Mouse (Mus musculus) testis, postnatal 10 days (tissue): ENCODE results near the gene Abcg5.

Experiments used
- DNase-seq: peaks from one replicate; pipeline ENCODE4 v3.0.0; 2021; ENCODE audit warnings: low spot score

The Abcg5 gene

DNA sequence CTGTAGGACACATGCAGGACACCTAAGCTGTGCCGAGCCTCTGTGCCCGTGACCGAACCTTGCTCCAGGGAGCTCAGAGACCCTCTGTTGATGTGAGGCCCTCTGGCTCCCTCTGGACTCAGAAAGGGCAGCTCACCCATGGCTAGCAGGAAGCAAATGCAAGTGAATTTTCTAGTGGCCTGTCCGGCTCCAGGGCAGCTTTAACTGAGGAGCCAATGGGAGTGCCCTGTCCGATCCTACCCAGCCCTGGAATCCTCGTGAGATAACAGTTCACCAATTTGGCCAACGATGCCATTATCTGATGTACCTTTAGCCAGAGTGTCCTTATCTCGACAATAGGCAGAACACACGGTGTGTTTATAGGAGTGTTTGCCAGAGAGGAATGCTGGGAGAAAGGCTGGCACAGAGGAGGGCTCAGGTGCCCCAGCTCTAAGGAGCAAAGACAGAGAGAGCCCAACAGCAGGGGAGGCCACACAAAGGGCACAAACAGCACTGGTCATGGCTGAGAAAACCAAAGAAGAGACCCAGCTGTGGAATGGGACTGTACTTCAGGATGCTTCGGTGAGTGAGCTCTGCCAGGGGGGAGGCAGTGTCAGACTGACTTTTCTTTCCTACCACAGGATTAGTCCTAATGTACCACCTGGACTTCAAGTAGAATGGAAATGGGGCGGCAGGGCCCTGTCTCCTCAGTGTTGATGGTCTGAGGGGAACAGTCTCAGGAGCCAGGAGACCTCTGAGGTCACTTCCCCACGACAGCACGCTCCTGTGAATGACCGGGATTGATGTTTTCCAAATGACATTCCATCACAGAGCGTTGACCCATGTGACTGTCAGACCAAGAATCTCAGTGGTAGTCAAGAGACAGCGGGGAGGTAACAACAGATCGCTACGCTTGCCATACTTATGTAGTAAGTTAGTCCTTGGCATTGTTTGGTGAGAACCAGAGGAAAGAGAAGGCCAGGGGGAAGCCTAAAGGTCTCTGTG lies at the start of gene Abcg5:
TSS of gene Abcg5 (minus strand) at position 278 of the 984 bp plus-strand sequence.
- no peak for DNase-seq

- DNase-seq, result no peak
These were observed 49.8 kb upstream of the Abcg5 start for GRCm38 (mm10) chr17:84732612-84733011.

GRCm38 (mm10) chr17:84731361-84731760 lies 48.5 kb upstream of the Abcg5 start:
- DNase-seq, result no peak

DNA sequence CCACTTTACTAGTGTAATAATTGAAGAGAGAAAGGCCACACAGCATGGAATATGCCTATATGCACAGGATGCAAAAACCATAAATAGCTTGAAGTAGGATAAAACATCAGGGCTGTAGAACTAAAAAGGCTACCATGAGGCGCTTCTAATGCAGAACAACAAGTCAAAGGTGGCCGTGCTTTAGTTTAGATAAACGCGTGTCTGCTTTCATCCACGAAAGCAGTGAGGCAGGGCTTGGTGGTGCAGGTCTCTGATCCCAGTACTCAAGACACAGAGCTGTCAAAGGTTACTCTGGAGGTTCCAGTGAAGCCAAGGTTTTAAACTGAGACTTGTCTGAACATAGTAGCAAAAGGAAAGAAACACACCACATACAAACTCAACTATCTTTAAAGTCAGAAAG lies 46.3 kb upstream of the Abcg5 start:
- no peak for DNase-seq

- DNase-seq, result no peak
These were observed 45.5 kb upstream of the Abcg5 start for GRCm38 (mm10) chr17:84728201-84728911.

GRCm38 (mm10) chr17:84725163-84725562 lies 42.4 kb upstream of the Abcg5 start:
- no peak for DNase-seq

GRCm38 (mm10) chr17:84724028-84724427 lies 41.2 kb upstream of the Abcg5 start:
- DNase-seq, result no peak

DNA sequence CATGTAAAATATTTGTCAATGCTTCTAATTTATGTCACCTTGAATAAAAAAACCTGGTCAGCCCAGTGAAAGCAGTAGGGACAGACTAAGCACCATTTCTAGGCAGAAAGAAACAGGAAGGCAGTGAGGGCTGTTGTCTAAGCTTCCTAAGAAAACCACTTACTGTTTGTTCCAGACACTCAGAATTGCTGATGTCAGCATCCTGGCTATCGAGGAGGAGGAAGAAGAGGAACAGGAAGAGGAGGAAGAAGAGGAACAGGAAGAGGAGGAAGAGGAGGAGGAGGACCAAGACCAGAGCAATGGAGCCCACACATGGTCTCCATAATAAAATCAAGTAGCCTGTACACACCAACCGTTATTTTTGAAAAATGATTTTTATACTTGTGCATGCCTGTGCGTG lies 36.3 kb upstream of the Abcg5 start:
- DNase-seq, result no peak

DNA sequence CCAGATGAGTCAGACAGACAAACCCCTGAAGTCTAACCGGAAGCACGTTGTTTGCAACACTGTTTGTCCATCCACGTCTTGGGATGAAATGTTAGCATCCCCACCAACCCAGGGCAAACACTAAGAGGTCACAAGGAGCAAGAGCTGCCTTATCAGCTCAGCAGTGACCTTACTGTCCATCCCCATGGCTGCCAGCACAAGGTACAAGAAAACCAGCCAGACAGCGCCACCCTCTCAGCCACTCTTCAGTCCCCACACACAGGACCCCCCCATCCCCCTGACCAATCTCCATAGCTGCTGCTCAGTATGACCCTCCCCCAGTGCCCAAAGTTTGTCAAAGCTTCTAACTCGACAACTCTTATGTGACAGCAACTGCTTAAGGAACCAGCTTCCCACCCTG lies 34.6 kb upstream of the Abcg5 start:
- no peak for DNase-seq

GRCm38 (mm10) chr17:84716252-84716872 lies 33.6 kb upstream of the Abcg5 start:
- DNase-seq, result no peak

DNA sequence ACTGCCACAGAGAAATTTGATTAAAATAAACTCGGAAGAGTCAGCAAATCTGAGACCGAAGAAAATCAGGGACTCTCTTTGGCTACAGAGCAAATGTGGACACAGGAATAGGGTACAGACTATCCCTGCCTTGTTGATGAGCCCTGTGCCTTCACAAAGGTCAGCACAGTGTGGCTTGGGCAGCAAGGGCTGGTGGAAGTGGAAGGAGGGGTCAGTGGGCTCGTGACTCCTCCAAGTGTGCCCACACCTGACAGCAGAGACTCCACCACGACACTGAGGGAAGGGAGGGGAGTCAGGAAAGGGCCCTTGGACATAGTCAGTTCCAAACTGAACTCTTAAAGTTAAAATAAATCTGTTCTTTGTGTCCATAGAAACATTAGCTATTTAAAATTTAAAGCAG lies 32.1 kb upstream of the Abcg5 start:
- DNase-seq, result no peak

DNA sequence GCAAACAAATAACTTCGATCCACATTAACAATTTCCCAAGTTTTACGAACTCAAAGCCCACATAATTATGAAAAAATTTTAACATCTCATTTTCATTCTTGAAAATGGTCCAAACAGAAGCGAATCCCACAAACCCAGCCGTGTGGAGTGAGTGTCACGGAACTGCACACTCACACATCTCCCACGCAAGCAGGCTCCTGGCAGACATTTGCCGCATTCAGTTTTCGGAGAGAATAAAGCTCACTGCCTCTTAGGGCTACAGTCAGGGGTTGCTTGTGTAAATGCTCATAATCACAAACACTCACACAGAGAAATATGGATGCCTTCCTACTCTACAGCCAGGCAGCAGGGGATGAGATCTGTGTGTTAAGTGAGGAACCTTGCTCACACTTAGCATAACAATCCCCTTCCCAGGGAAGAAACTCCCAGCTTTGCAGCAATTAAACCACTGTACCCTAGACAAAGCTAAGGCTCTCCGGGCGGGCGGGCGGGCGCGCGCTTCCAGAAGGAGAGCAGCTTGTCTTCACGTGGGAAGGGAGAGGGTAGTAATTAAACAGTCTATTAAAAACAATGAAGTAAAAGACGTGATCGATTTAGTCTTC lies 30.9 kb upstream of the Abcg5 start:
- DNase-seq, result no peak

GRCm38 (mm10) chr17:84709403-84709851 lies 26.6 kb upstream of the Abcg5 start:
- DNase-seq, result no peak

- no peak for DNase-seq
These were observed 26.0 kb upstream of the Abcg5 start for GRCm38 (mm10) chr17:84708818-84709217.

DNA sequence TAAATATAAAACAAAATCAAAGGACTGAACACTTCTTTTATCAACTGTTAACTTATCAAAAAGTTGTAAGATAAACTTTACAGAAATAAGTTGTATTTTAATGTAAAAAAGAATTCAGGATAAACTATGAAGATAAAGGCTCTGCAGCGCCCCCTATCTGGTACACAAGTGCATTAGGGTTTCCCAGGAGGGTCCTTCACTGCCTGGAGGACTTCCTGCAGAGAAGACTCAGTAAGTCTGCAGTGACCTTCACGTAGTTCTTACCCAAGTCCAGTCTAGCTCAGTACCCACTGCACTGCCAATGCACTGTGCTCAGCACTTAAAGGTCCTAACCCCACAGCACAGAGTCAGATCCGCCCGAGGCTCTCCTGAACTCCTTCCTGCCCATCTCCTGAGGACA lies 24.6 kb upstream of the Abcg5 start:
- DNase-seq, result no peak

- peak; percentile 59 for DNase-seq
These were observed 15.9 kb upstream of the Abcg5 start for GRCm38 (mm10) chr17:84698727-84699126.

GRCm38 (mm10) chr17:84696537-84696936 lies 13.7 kb upstream of the Abcg5 start:
- no peak for DNase-seq

GRCm38 (mm10) chr17:84693741-84694140 lies 10.9 kb upstream of the Abcg5 start:
- no peak for DNase-seq

DNA sequence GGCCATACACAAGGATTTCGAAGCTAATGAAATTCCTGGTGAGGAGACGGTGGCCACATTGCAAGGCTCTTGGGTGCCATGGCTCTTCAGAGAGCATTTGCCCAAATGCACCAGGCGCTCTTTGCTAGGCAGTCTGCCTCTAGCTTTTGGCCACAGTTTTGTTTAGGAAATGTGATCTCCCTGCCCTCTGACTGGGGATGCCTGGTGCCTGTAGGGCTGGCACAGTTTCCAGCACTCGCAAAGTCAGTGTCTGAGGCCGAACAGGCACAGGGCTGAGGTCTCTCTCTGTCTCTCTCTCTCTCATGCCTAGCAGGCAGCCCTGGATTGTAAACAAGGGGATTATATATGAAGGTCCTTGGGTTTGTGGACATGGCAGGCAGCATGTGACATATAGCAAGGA lies 7.3 kb upstream of the Abcg5 start:
- DNase-seq, result no peak

- no peak for DNase-seq
These were observed 6.5 kb upstream of the Abcg5 start for GRCm38 (mm10) chr17:84689316-84689715.

DNA sequence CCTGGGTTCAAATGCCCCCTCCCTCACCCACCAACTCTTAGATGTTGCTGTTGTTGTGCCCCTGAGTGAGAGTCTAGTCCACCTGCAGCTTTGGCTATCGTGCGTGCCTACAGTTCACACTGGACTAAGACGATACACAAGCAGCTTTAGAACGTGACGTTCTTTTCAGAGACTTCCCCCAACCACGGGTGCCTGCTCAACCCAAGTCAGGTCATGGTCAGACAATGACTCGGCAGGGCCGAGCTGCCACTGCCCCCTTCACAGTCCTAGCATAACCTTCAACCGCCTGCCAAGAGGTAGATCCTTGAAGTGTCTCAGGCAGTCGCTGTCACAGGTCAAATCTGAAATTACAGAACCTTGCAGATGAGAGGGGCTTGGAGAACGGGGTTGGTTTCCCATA lies 6.0 kb upstream of the Abcg5 start:
- DNase-seq, result no peak

DNA sequence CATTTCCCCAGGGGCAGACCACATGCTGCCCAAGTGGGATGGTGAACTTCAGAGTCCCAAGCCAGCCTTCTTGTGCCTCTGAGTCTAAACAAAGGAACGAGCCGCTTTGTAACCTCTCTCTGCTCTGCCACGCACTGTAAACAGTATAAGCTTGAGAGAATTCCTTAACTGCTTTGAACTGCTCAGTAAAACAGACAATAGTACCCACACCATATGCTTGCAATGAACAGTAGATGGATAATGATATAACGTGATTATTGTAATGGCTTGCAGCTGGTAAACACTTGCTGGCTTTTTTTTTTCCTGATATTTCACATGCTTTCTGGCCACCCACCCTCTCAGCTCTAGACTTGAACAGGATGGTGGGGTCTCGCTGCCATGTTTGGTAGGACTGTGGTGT lies 5.2 kb upstream of the Abcg5 start:
- DNase-seq, result no peak
